Mouse (Mus musculus) neural tube, embryonic 14.5 days (tissue): Measurements from ENCODE around the gene Styk1. TPM values are rescaled to one million over a fixed set of nuclear protein-coding genes. Genes with fewer than 3 reads are reported as not detected.

Experiments
- ATAC-seq: fragments of 200-750 bp; cut with Nextera tagmentation; 2 replicates; pipeline ENCODE4 v1.8.0; 2017; ENCODE audit warnings: low read depth, mild to moderate bottlenecking, moderate TSS enrichment, moderate library complexity
- H3K27ac ChIP-seq: fragments of 300-500 bp; sonication (generic); 2 replicates; pipeline ENCODE4 v1.5.1; 2014; ENCODE audit warnings: low read depth, mild to moderate bottlenecking, control low read depth, low read length, moderate library complexity, mixed read lengths
- H3K27me3 ChIP-seq: fragments of 300-500 bp; sonication (generic); 2 replicates; pipeline ENCODE4 v1.6.1; 2014; ENCODE audit warnings: low read length; ENCODE audit not compliant: control insufficient read depth, insufficient read depth
- H3K36me3 ChIP-seq: fragments of 300-500 bp; sonication (generic); 2 replicates; pipeline ENCODE4 v1.6.1; 2014; ENCODE audit warnings: low read length, mixed read lengths; ENCODE audit not compliant: control insufficient read depth, insufficient read depth
- H3K4me1 ChIP-seq: fragments of 300-500 bp; sonication (generic); 2 replicates; pipeline ENCODE4 v1.6.1; 2014; ENCODE audit warnings: low read length; ENCODE audit not compliant: control insufficient read depth, insufficient read depth
- H3K4me2 ChIP-seq: fragments of 300-500 bp; sonication (generic); 2 replicates; pipeline ENCODE4 v1.6.1; 2014; ENCODE audit warnings: mild to moderate bottlenecking, low read depth, low read length, control low read depth
- H3K4me3 ChIP-seq: fragments of 300-500 bp; sonication (generic); 2 replicates; pipeline ENCODE4 v1.5.1; 2014; ENCODE audit warnings: low read depth, low read length, control low read depth, mixed read lengths
- H3K9ac ChIP-seq: fragments of 300-500 bp; sonication (generic); replicated peaks from 2 replicates; pipeline ENCODE4 v1.6.1; 2014; ENCODE audit warnings: low read depth, mild to moderate bottlenecking, control low read depth, low read length, mixed read lengths
- H3K9me3 ChIP-seq: fragments of 300-500 bp; sonication (generic); 2 replicates; pipeline ENCODE4 v1.6.1; 2016; ENCODE audit warnings: low read length; ENCODE audit not compliant: control insufficient read depth
- WGBS: fragments of 180-500 bp; shearing (Covaris S2); extraction: QIAGEN DNeasy Blood & Tissue Kit; methylation state at CpG from one replicate; pipeline ENCODE4 v1.1.7; 2014; 5-methylcytosine and 5-hydroxymethylcytosine counted together
- polyA plus RNA-seq: library from polyadenylated mRNA; unstranded; fragments of >200 nt; fragmentation: Nextera tagmentation; extraction: Ambion mirVana; gene quantifications from 2 replicates; pipeline ENCODE4 v1.2.1, GENCODE M21; 2014

Gene Styk1
- polyA plus RNA-seq, 1 experiment from 2014 or later, result 2.2 TPM

- Histone ChIP-seq H3K4me3 (peak overlapping the region; percentile 86), H3K27ac (no peak overlapping the region), H3K4me2 (peak overlapping the region; percentile 90), H3K9ac (no peak overlapping the region), H3K4me1 (peaks cover 19% of the 10 kb centered on the region; the same call in 1 of the 2 replicates), H3K9me3 (no peaks in the 10 kb centered on the region), H3K27me3 (no peaks in the 10 kb centered on the region), H3K36me3 (no peaks in the 10 kb centered on the region)
- WGBS, result 49% methylated on average over 9 of the region's 9 CpGs
- ATAC-seq, result no peak
Measured at GRCm38 (mm10) chr6:131386416-131387019, 33.1 kb upstream of the Styk1 start.

GRCm38 (mm10) chr6:131385469-131385868 is 32.1 kb upstream of the Styk1 start:
- no peak overlapping the region for H3K27ac ChIP-seq
- no peak overlapping the region for H3K4me3 ChIP-seq
- no peak overlapping the region for H3K9ac ChIP-seq
- no peaks in the 10 kb centered on the region for H3K9me3 ChIP-seq
- no peak overlapping the region for H3K4me2 ChIP-seq
- no peak for ATAC-seq
- H3K27me3 ChIP-seq, result no peaks in the 10 kb centered on the region
- peaks cover 19% of the 10 kb centered on the region; the same call in 1 of the 2 replicates for H3K4me1 ChIP-seq
- WGBS, result 97% methylated on average over 1 of the region's 1 CpGs
- no peaks in the 10 kb centered on the region for H3K36me3 ChIP-seq

GRCm38 (mm10) chr6:131383713-131384330 is 30.4 kb upstream of the Styk1 start:
- no peaks in the 10 kb centered on the region for H3K9me3 ChIP-seq
- H3K4me2 ChIP-seq, result no peak overlapping the region
- ATAC-seq, result no peak
- WGBS, result 40% methylated on average over 6 of the region's 6 CpGs
- H3K4me1 ChIP-seq, result peaks cover 19% of the 10 kb centered on the region; the same call in 1 of the 2 replicates
- no peak overlapping the region for H3K4me3 ChIP-seq
- no peak overlapping the region for H3K27ac ChIP-seq
- no peaks in the 10 kb centered on the region; the same call in 1 of the 2 replicates for H3K36me3 ChIP-seq
- no peaks in the 10 kb centered on the region for H3K27me3 ChIP-seq
- no peak overlapping the region for H3K9ac ChIP-seq

- Histone ChIP-seq H3K27ac (no peak overlapping the region), H3K4me3 (no peak overlapping the region), H3K4me2 (no peak overlapping the region), H3K9ac (no peak overlapping the region), H3K27me3 (no peaks in the 10 kb centered on the region), H3K4me1 (peaks cover 19% of the 10 kb centered on the region; the same call in 1 of the 2 replicates), H3K36me3 (peaks cover under 1% of the 10 kb centered on the region; the same call in 1 of the 2 replicates), H3K9me3 (no peaks in the 10 kb centered on the region)
- 52% methylated on average over 3 of the region's 3 CpGs for WGBS
- no peak for ATAC-seq
Measured at GRCm38 (mm10) chr6:131382984-131383337, 29.6 kb upstream of the Styk1 start.

- no peaks in the 10 kb centered on the region for H3K27me3 ChIP-seq
- no peak overlapping the region for H3K4me2 ChIP-seq
- peaks cover 19% of the 10 kb centered on the region; the same call in 1 of the 2 replicates for H3K4me1 ChIP-seq
- peak; percentile 19; the same call in 1 of the 2 replicates for ATAC-seq
- WGBS, result 37% methylated on average over 14 of the region's 14 CpGs
- H3K9ac ChIP-seq, result no peak overlapping the region
- no peak overlapping the region for H3K4me3 ChIP-seq
- 0 out of 2 replicates have a peak overlapping the region, but pooled peaks have one; percentile 10 for H3K27ac ChIP-seq
- no peaks in the 10 kb centered on the region for H3K9me3 ChIP-seq
- peaks cover 3% of the 10 kb centered on the region; the same call in 1 of the 2 replicates for H3K36me3 ChIP-seq
Measured at GRCm38 (mm10) chr6:131382232-131382983, 29.0 kb upstream of the Styk1 start.

GRCm38 (mm10) chr6:131378858-131379428 is 25.5 kb upstream of the Styk1 start:
- H3K36me3 ChIP-seq, result peaks cover 6% of the 10 kb centered on the region
- no peak overlapping the region for H3K4me3 ChIP-seq
- no peak overlapping the region for H3K27ac ChIP-seq
- no peak overlapping the region for H3K4me2 ChIP-seq
- H3K4me1 ChIP-seq, result peaks cover 10% of the 10 kb centered on the region; the same call in 1 of the 2 replicates
- no peak overlapping the region for H3K9ac ChIP-seq
- H3K9me3 ChIP-seq, result no peaks in the 10 kb centered on the region
- WGBS, result 97% methylated on average over 18 of the region's 18 CpGs
- H3K27me3 ChIP-seq, result no peaks in the 10 kb centered on the region
- ATAC-seq, result no peak

- H3K36me3 ChIP-seq, result peaks cover 6% of the 10 kb centered on the region
Measured at GRCm38 (mm10) chr6:131377378-131377777, 24.0 kb upstream of the Styk1 start.

GRCm38 (mm10) chr6:131374594-131375340 is 21.4 kb upstream of the Styk1 start:
- 95% methylated on average over 13 of the region's 13 CpGs for WGBS
- peaks cover 6% of the 10 kb centered on the region for H3K36me3 ChIP-seq
- no peak overlapping the region for H3K4me2 ChIP-seq

More at GRCm38 (mm10) chr6:131377378-131377777, 24.0 kb upstream of the Styk1 start:
- no peaks in the 10 kb centered on the region for H3K27me3 ChIP-seq
- no peak overlapping the region for H3K27ac ChIP-seq
- H3K9me3 ChIP-seq, result no peaks in the 10 kb centered on the region
- H3K9ac ChIP-seq, result no peak overlapping the region
- peaks cover 3% of the 10 kb centered on the region; the same call in 1 of the 2 replicates for H3K4me1 ChIP-seq
- 97% methylated on average over 5 of the region's 5 CpGs for WGBS
- H3K4me3 ChIP-seq, result no peak overlapping the region
- no peak for ATAC-seq
- H3K4me2 ChIP-seq, result no peak overlapping the region

More at GRCm38 (mm10) chr6:131374594-131375340, 21.4 kb upstream of the Styk1 start:
- Histone ChIP-seq H3K9ac (no peak overlapping the region), H3K9me3 (no peaks in the 10 kb centered on the region), H3K4me1 (no peaks in the 10 kb centered on the region), H3K27me3 (no peaks in the 10 kb centered on the region), H3K27ac (no peak overlapping the region), H3K4me3 (no peak overlapping the region)
- ATAC-seq, result no peak
